Mouse (Mus musculus): ENCODE measurements around the gene Muc1.

The Muc1 gene

GRCm38 (mm10) chr3:89237682-89238081 is 8.8 kb downstream of the Muc1 start:
- DNase-seq: no peak

GRCm38 (mm10) chr3:89238494-89238893 is 9.6 kb downstream of the Muc1 start:
- DNase-seq: no peak

- peak; percentile 23 for DNase-seq
Observed at GRCm38 (mm10) chr3:89242331-89242895, 13.6 kb downstream of the Muc1 start.

GRCm38 (mm10) chr3:89243609-89244008 is 14.8 kb downstream of the Muc1 start:
- peak; percentile 84 for DNase-seq

GRCm38 (mm10) chr3:89244158-89244981 is 15.5 kb downstream of the Muc1 start:
- peak; percentile 41 for DNase-seq

GRCm38 (mm10) chr3:89244982-89245687 is 16.3 kb downstream of the Muc1 start:
- peak; percentile 67 for DNase-seq

GRCm38 (mm10) chr3:89245688-89246171 is 16.9 kb downstream of the Muc1 start, which contains the start of gene Krtcap2:
Gene Krtcap2, plus strand, starts transcription at chr3:89245966.
- DNase-seq: peak; percentile 31

- peak; percentile 88 for DNase-seq
Observed at GRCm38 (mm10) chr3:89246261-89247100, 17.6 kb downstream of the Muc1 start, which contains the start of gene Trim46. Gene Trim46, minus strand, starts transcription at chr3:89246309.

- no peak for DNase-seq
Observed at GRCm38 (mm10) chr3:89247466-89247865, 18.6 kb downstream of the Muc1 start.

GRCm38 (mm10) chr3:89250435-89251040 is 21.7 kb downstream of the Muc1 start:
- peak; percentile 70 for DNase-seq

GRCm38 (mm10) chr3:89251365-89251895 is 22.6 kb downstream of the Muc1 start:
- peak; percentile 80 for DNase-seq

GRCm38 (mm10) chr3:89254994-89255393 is 26.1 kb downstream of the Muc1 start:
- DNase-seq: no peak

GRCm38 (mm10) chr3:89256177-89256576 is 27.3 kb downstream of the Muc1 start:
- no peak for DNase-seq

GRCm38 (mm10) chr3:89259076-89259475 is 30.2 kb downstream of the Muc1 start, which contains the start of gene Dpm3:
Gene Dpm3, plus strand, starts transcription at chr3:89259358.
- DNase-seq: no peak

- no peak for DNase-seq
Observed at GRCm38 (mm10) chr3:89260211-89260610, 31.4 kb downstream of the Muc1 start.

- no peak for DNase-seq
Observed at GRCm38 (mm10) chr3:89262417-89262816, 33.6 kb downstream of the Muc1 start.

GRCm38 (mm10) chr3:89266439-89266893 is 37.6 kb downstream of the Muc1 start:
- DNase-seq: peak; percentile 81

- no peak for DNase-seq
Observed at GRCm38 (mm10) chr3:89268916-89269315, 40.1 kb downstream of the Muc1 start.

GRCm38 (mm10) chr3:89270051-89270755 is 41.3 kb downstream of the Muc1 start, which contains the start of gene Slc50a1:
Gene Slc50a1, minus strand, starts transcription at chr3:89270570.
- DNase-seq: peak; percentile 86

- DNase-seq: no peak
Observed at GRCm38 (mm10) chr3:89270891-89271290, 42.0 kb downstream of the Muc1 start.

GRCm38 (mm10) chr3:89271760-89272159 is 42.9 kb downstream of the Muc1 start:
- no peak for DNase-seq

Measured in thymus, postnatal 25 days (tissue).